Mouse (Mus musculus) brain, embryonic 14.5 days (tissue): ENCODE measurements around the gene Hs3st5.

Source experiments
- CTCF ChIP-seq: fragments of 200-500 bp; IDR thresholded peaks from 2 replicates; pipeline ENCODE4 v1.5.1; 2012; ENCODE audit warnings: inconsistent platforms, mild to moderate bottlenecking, moderate library complexity, borderline replicate concordance; ENCODE audit not compliant: insufficient read depth, insufficient read length; ENCODE audit errors: extremely low read depth
- POLR2A ChIP-seq: fragments of 200-500 bp; IDR thresholded peaks from 2 replicates; pipeline ENCODE4 v1.6.1; 2012; ENCODE audit warnings: mild to moderate bottlenecking, inconsistent platforms, borderline replicate concordance; ENCODE audit not compliant: poor library complexity, insufficient read depth, insufficient read length, severe bottlenecking; ENCODE audit errors: extremely low read depth

GRCm38 (mm10) chr10:36610400-36610799 is 103.8 kb downstream of the Hs3st5 start:
- TF ChIP-seq POLR2A = no peak
- no peak for TF ChIP-seq CTCF
